Mouse (Mus musculus): ENCODE results near the gene Ric1.

GRCm38 (mm10) chr19:29488420-29488819 is 33.7 kb upstream of the Ric1 start:
- TF ChIP-seq CTCF (IDR thresholded peaks at IDR 0.05; ENCODE audit: low read depth, low read length) (no peak), POLR2A (IDR thresholded peaks at IDR 0.05; ENCODE audit: insufficient read depth, low read length) (no peak)

All from ES-Bruce4 (cell line).